Mouse (Mus musculus) heart, adult 8-10 months (tissue): Measurements from ENCODE around the gene Gm45717. TPM values are rescaled to one million over a fixed set of nuclear protein-coding genes. Genes with fewer than 3 reads are reported as not detected.
"Not testable (repeated sequence)": the region's sequence is repeated elsewhere in the genome, so short reads cannot be mapped to it uniquely, and the experiment has no call there.

ENCODE experiments used
- DNase-seq: peaks from one replicate; pipeline ENCODE4 v3.0.0; 2022; ENCODE audit warnings: low spot score
- total RNA-seq, 4 experiments: library from RNA; stranded (reverse); gene quantifications; 2 replicates each; pipeline ENCODE4 v1.2.4; 2022

The Gm45717 gene
- total RNA-seq, 4 experiments from 2014 or later, result not detected

GRCm38 (mm10) chr7:140968710-140969109 is 13.0 kb upstream of the Gm45717 start:
- DNase-seq, result not testable (repeated sequence)

DNA sequence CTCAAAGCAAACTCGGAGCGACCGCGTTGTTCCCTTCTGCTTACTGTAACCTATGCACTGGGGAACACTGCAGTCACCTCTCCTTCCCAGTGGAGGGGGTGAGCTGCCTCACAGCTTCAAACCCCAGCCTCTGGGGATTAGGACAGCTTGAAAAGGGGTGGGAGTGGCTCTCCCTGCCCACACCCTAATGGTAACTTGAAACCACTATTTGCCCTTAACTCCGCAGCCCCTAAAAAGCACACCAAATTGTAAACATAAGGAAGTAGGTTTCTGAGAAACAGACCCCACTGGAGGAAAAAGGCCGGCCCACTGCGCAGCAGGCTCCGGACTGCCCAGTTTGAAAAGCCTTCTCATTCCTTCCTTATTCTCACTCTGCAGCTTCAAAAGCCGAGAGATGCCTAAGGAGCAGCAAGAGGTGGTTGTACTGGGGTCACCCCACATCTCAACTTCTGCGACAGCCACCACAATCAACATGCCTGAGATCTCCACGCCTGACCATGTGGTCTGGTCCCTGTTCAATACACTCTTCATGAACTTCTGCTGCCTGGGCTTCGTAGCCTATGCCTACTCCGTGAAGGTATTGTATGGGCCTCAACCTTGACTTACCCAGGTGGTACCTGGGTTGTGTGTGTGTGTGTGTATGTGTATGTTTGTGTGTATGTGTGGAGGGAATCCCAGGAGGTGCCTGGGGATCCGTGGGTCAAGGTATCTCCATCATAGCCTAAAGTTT is 12.3 kb upstream of the Gm45717 start:
- DNase-seq, result no peak

- DNase-seq, result no peak
Observed at GRCm38 (mm10) chr7:140966921-140967320, 11.2 kb upstream of the Gm45717 start, which contains the start of gene Ifitm1. Gene Ifitm1 (plus strand): TSS chr7:140967221.

GRCm38 (mm10) chr7:140962733-140963132 is 7.0 kb upstream of the Gm45717 start:
- DNase-seq, result no peak

DNA sequence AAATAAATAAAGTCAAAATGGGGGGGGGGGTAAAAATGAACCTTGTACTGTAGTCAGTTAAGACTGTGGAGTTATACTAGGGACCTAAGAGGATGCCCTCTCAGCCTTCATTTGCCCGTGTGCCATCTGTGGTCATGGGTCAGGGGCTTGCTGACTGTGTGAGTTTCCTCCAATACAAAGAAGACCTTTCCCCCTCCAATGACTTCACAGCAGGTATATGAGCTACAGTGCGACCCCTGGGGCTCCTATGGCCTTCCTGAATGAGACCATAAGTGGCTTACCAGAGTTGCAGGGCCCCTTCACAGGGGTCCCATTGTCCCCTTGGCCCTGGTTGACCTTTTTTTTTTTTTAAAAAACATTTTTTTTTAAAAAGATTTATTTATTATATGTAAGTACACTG is 5.7 kb upstream of the Gm45717 start:
- no peak for DNase-seq

DNA sequence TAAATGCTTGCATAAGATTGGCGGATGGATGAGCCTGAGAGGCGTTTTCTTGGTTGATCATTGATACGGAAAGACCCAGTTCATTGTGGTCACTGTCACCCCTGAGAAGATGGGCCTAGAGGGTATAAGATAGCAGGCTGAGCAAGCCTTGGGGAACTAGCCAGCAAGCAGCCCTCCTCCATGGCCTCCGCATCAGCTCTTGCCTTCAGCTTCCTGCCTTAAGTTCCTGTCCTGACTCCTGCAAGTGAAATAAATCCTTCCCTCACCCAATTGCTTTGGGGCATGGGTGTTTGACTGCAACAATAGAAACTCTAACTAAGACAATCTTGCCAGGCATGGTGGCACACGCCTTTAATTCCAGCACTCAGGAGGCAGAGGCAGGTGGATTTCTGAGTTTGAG is 4.3 kb upstream of the Gm45717 start:
- no peak for DNase-seq

- peak; percentile 74 for DNase-seq
Observed at GRCm38 (mm10) chr7:140959181-140959901, 3.6 kb upstream of the Gm45717 start.

DNA sequence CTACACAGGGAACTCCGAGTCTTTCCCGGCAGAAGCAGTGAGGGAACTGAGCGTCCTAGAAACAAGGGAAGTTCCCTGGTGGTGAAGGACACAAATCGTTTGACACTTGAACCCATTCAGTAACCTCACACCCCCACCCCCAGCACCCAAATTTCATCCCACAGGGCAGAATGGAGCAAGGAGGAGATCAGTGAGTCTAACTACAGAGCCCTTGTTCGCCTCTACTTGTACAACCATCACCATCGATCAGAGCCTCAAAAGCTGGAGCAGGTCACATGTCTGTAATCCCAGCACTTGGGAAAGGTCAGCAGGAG is 776 bp upstream of the Gm45717 start:
- no peak for DNase-seq

DNA sequence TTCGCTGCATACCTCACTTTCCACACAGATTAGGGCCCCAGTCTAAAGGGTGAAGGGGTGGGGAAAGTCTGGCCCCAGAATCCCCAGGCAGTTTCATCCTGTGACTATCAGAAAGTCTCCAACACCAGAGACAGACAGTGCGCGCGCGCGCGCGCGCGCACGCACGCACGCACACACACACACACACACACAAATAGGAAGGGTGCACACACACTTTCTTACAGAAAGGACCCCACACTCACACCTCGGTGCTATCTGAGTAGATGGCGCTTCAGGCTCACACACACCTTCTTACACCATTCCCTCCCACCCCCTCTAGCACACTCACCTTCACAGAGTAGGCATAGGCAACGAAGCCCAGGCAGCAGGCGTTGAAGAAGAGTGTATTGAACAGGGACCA is 395 bp downstream of the Gm45717 start:
- DNase-seq, result no peak

GRCm38 (mm10) chr7:140954733-140955071 is 1.0 kb downstream of the Gm45717 start:
- no peak for DNase-seq

DNA sequence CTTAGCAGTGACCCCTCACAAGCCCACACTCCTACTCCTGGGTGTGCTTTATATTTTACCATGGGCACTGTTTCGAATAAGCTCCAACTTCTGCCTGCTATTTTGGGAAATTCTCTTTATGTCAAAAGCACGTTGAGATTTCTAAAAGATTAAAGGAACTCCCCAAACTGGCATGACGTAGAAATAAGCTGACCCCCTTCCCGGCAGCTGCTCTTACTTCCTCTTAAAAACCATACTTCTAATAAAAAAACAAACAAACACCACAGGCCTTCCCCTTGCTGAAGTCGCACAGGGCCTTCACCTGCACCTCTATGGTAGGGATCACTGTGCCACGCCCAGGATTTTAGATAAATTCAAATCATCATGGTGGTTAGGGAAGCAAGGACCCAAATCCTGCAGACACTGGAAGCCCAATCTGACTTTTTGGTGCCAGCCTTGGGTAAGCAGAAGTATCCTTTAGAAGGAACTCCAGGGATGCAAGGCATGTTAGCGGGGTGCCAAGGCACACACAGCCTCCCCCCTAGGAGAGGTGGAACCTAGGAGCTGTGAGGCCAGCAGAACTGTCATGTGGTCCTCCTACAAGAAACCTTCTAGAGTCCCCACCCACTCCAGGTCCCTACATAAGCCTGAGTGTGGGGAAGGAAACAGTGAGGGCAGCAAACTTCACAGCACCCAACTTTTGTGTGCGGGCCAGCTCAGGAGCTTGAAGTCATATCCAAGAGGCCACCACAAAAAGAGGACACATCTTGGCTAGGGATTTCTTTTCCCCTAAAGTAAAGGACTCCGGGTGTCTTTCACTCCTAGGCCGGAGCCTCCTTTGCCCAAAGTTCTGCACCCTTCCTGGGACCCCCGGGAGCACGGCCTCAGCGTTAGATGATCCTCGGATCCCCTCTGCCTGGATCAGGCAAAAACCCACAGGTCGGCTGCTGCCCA is 1.7 kb downstream of the Gm45717 start:
- no peak for DNase-seq

- no peak for DNase-seq
Observed at GRCm38 (mm10) chr7:140953133-140953532, 2.6 kb downstream of the Gm45717 start.

GRCm38 (mm10) chr7:140952441-140952840 is 3.3 kb downstream of the Gm45717 start:
- DNase-seq, result no peak

DNA sequence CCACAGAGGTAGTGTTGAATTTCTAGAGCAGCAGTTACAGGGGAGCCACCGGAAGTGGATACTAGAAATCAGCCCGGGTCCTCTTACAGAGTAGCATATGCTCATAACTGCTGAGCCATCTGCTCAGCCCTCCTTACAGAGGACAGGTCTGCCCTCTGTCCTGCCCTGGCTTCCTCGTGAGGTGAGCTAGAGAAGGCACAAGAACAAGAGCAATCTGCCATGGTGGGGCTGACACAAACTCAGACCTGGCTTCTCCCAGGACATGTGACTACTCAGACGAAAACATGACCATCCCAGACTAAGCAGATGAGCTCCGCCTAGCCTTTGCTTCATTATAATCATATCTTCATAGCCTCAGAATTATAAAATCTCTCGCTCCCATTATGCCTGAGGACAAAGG is 4.0 kb downstream of the Gm45717 start:
- DNase-seq, result no peak

GRCm38 (mm10) chr7:140951051-140951450 is 4.7 kb downstream of the Gm45717 start:
- DNase-seq, result peak; percentile 71

GRCm38 (mm10) chr7:140949824-140950530 is 5.8 kb downstream of the Gm45717 start, which contains the start of gene Ifitm5:
Gene Ifitm5 (minus strand): TSS chr7:140950291.
- DNase-seq, result no peak

DNA sequence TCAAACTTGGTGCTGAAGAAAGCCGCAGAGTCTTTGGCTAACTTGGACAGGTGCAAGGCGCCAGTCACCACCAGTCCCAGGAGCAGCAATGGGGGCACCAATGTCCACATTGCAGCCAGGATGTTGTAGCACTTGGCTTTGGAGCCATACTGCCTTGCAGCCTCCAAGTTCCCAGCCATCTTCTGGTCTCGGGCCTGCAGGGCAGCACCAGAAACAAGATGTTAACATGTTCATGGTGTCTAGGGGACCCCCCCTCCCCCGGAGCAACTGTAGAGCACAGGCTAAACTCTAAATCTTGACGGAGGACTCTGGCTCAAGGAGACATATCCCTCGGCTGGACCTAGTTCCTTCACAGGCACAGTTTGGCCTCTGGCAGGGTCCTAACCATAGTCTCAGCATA is 6.5 kb downstream of the Gm45717 start:
- no peak for DNase-seq

- DNase-seq, result no peak
Observed at GRCm38 (mm10) chr7:140948161-140948560, 7.6 kb downstream of the Gm45717 start.

GRCm38 (mm10) chr7:140946980-140947379 is 8.8 kb downstream of the Gm45717 start:
- DNase-seq, result peak; percentile 62

GRCm38 (mm10) chr7:140946311-140946710 is 9.4 kb downstream of the Gm45717 start:
- DNase-seq, result no peak

DNA sequence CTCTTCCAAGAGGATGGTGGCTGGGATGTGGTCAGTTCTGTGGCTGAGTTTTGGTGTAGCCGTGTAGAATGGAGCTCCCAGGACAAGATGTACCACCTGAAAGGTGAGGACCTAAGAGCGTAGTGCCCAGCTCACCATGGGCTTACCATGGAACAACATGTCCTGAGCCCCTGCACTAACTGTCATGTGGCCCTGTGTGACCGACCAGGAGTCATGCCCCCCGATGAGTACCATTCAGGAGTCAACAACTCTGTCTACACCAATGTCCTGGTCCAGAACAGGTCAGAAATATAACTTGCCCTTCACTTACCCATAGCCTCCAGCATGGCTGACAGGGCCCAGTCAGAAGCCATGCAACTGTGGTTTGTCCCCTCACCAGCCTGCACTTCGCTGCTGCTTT is 10.5 kb downstream of the Gm45717 start:
- DNase-seq, result no peak

DNA sequence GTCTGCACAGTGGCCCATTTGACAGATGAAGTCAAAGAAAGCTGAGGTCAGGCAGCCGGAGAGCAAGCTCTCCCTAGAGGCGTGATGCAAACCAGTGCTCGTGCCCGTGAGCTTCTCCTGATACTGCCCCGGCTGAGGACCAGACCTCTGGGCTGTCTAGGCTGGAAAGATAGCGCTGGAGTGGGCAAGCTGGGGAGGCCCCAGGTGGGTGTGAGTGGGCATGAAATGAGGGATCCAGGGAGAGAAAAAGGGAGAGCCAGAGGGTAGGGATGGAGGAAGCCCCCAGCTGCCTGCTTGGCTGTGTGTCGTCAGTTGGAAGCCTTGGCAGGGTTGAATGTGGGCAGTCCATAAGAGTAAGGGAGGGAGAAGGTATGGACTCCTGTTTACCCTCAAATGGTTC is 11.5 kb downstream of the Gm45717 start:
- DNase-seq, result no peak
